In genomic region chr7:19811114-19811513, GRCm38 (mm10) we compare ENCODE assay signal across 9 mouse cellular contexts. TPM values are rescaled to one million over a fixed set of nuclear protein-coding genes. Genes with fewer than 3 reads are reported as not detected.
DNase-seq lines count a peak whose midpoint lies in the region; ATAC-seq and TF ChIP-seq lines count a peak whose summit lies in the region.
"Had no signal": no experiment of that assay in that cellular context is flagged by ENCODE, and none has a peak within 500 bp of the region (broad histone marks: within the 10 kb centered on the region; RNA-seq: fewer than 3 reads in every experiment).

No protein-coding gene starts in this region.

- H3K36me3 ChIP-seq in midbrain, embryonic 13.5 days, result no peaks in the 10 kb centered on the region

- 0 out of 2 replicates have a peak, but pooled peaks have one; percentile 21 for ATAC-seq in midbrain, embryonic 13.5 days
- no peak for ATAC-seq in megakaryocyte, adult 5-6 weeks (ENCODE audit: poor library complexity, severe bottlenecking)

- DNase-seq in gastrocnemius, postnatal 14 days, result peak; percentile 61
- DNase-seq in gastrocnemius, adult 8-10 months (ENCODE audit: low spot score in 2 of 2), result no peak
- peak; percentile 48 for DNase-seq in brain, embryonic 14.5 days (ENCODE audit: low read depth)
- peak; percentile 59 to 69 for DNase-seq in heart, postnatal 10 days
- DNase-seq in kidney, postnatal 36 days, result peak; percentile 79 to 91
- no peak for DNase-seq in right cerebral cortex, postnatal 36 days (ENCODE audit: low spot score in 2 of 2)

- peaks cover 12% of the 10 kb centered on the region for H3K4me1 ChIP-seq in midbrain, embryonic 13.5 days (replicated peaks)

- H3K4me3 ChIP-seq in midbrain, embryonic 13.5 days (replicated peaks), result peak overlapping the region; percentile 25
- H3K4me3 ChIP-seq: megakaryocyte, embryonic 14.5 days had no signal

- WGBS in midbrain, embryonic 13.5 days, result 6% methylated on average over 22 of the region's 22 CpGs

- no peak for TF ChIP-seq CTCF in brain, embryonic 14.5 days (IDR thresholded peaks at IDR 0.05; ENCODE audit: borderline replicate concordance, extremely low read depth, insufficient read depth, insufficient read length)

- no peak overlapping the region for H3K27ac ChIP-seq in midbrain, embryonic 13.5 days

- H3K4me2 ChIP-seq in midbrain, embryonic 13.5 days (replicated peaks), result peak overlapping the region; percentile 47

- H3K9ac ChIP-seq in midbrain, embryonic 13.5 days (replicated peaks), result 0 out of 2 replicates have a peak overlapping the region, but pooled peaks have one; percentile 25

- no peaks in the 10 kb centered on the region for H3K9me3 ChIP-seq in midbrain, embryonic 13.5 days

- H3K27me3 ChIP-seq in midbrain, embryonic 13.5 days, result peaks cover 67% of the 10 kb centered on the region
- H3K27me3 ChIP-seq: megakaryocyte, embryonic 14.5 days had no signal

- intact Hi-C loops in gastrocnemius, postnatal 14 days (cut with DNase I; ENCODE audit: low total_unique reads), result no loop called here
- intact Hi-C loops in heart, postnatal 10 days (cut with DNase I), result no loop called here

- no peak for TF ChIP-seq POLR2A in brain, embryonic 14.5 days (IDR thresholded peaks at IDR 0.05; ENCODE audit: borderline replicate concordance, extremely low read depth, insufficient read depth, insufficient read length, poor library complexity, severe bottlenecking)

RNA-seq across cellular contexts. Expression of gene Bcl3, which starts 11.5 kb away (rescaled TPM):
- total RNA-seq in gastrocnemius, postnatal 14 days (2021), result 1 to 10 TPM; 3.2 to 4.1 TPM
- total RNA-seq in gastrocnemius, adult 8-10 months (2022), result under 1 TPM; 0.58 to 0.62 (median 0.61) TPM
- 0.47 and 0.92 TPM in 2 replicates for polyA plus RNA-seq in brain, embryonic 14.5 days (2012; rRNA removed)
- 1 to 10 TPM; 5.6 to 5.7 TPM for total RNA-seq in heart, postnatal 10 days (2021)
- 0.27 and 0.88 TPM in 2 replicates for polyA plus RNA-seq in midbrain, embryonic 13.5 days (2015; fragmentation: Nextera tagmentation; extraction: Ambion mirVana)
- total RNA-seq in megakaryocyte, adult 5-6 weeks (2015), result 29.2 and 39.1 TPM in 2 replicates
- 9.7 and 17.1 TPM in 2 replicates for total RNA-seq in megakaryocyte, adult 5-6 weeks (2017)

RNA-seq across cellular contexts. Expression of gene Cblc, which starts 14.5 kb away (rescaled TPM):
- total RNA-seq in gastrocnemius, postnatal 14 days (2021), result not detected
- total RNA-seq in gastrocnemius, adult 8-10 months (2022), result not detected
- 0.33 and 0.58 TPM in 2 replicates for polyA plus RNA-seq in brain, embryonic 14.5 days (2012; rRNA removed)
- under 1 TPM in 1 of 2 experiments, not detected in 1; 0.50 TPM for total RNA-seq in heart, postnatal 10 days (2021)
- 0.32 TPM in 1 of 2 replicates, not detected in the other for polyA plus RNA-seq in midbrain, embryonic 13.5 days (2015; fragmentation: Nextera tagmentation; extraction: Ambion mirVana)
- not detected in 2 replicates for total RNA-seq in megakaryocyte, adult 5-6 weeks (2015)
- not detected in 2 replicates for total RNA-seq in megakaryocyte, adult 5-6 weeks (2017)

RNA-seq across cellular contexts. Expression of gene Bcam, which starts 40.3 kb away (rescaled TPM):
- total RNA-seq in gastrocnemius, postnatal 14 days (2021), result 10 to 100 TPM; 48.5 to 51.9 TPM
- total RNA-seq in gastrocnemius, adult 8-10 months (2022), result 10 to 100 TPM; 16.7 to 24.4 (median 18.0) TPM
- 13.8 and 19.5 TPM in 2 replicates for polyA plus RNA-seq in brain, embryonic 14.5 days (2012; rRNA removed)
- 100 to 1,000 TPM; 299 to 317 TPM for total RNA-seq in heart, postnatal 10 days (2021)
- 5.2 and 6.4 TPM in 2 replicates for polyA plus RNA-seq in midbrain, embryonic 13.5 days (2015; fragmentation: Nextera tagmentation; extraction: Ambion mirVana)
- not detected in 2 replicates for total RNA-seq in megakaryocyte, adult 5-6 weeks (2015)
- total RNA-seq in megakaryocyte, adult 5-6 weeks (2017), result 0.29 TPM in 1 of 2 replicates, not detected in the other

RNA-seq across cellular contexts. Expression of gene Gm19345, which starts 40.7 kb away (rescaled TPM):
- not detected for total RNA-seq in gastrocnemius, postnatal 14 days (2021)
- not detected for total RNA-seq in gastrocnemius, adult 8-10 months (2022)
- 17.1 and 18.8 TPM in 2 replicates for polyA plus RNA-seq in brain, embryonic 14.5 days (2012; rRNA removed)
- not detected for total RNA-seq in heart, postnatal 10 days (2021)
- polyA plus RNA-seq in midbrain, embryonic 13.5 days (2015; fragmentation: Nextera tagmentation; extraction: Ambion mirVana), result 5.7 and 6.6 TPM in 2 replicates
- not detected in 2 replicates for total RNA-seq in megakaryocyte, adult 5-6 weeks (2015)
- not detected in 2 replicates for total RNA-seq in megakaryocyte, adult 5-6 weeks (2017)

RNA-seq across cellular contexts. Expression of gene Ceacam16, which starts 50.0 kb away (rescaled TPM):
- under 1 TPM in 1 of 2 experiments, not detected in 1; 0.12 TPM for total RNA-seq in gastrocnemius, postnatal 14 days (2021)
- total RNA-seq in gastrocnemius, adult 8-10 months (2022), result not detected
- polyA plus RNA-seq in brain, embryonic 14.5 days (2012; rRNA removed), result not detected in 2 replicates
- not detected for total RNA-seq in heart, postnatal 10 days (2021)
- polyA plus RNA-seq in midbrain, embryonic 13.5 days (2015; fragmentation: Nextera tagmentation; extraction: Ambion mirVana), result 0.54 and 0.62 TPM in 2 replicates
- 0.47 and 0.75 TPM in 2 replicates for total RNA-seq in megakaryocyte, adult 5-6 weeks (2015)
- total RNA-seq in megakaryocyte, adult 5-6 weeks (2017), result 0.18 and 0.28 TPM in 2 replicates

Comparison
In these comparisons a context has a peak if more than half of its experiments do, and no peak if none do; other contexts are left out.
1. DNase-seq: peak in gastrocnemius, postnatal 14 days (single experiment), brain, embryonic 14.5 days (single experiment), heart, postnatal 10 days (2 of 2) and kidney, postnatal 36 days (2 of 2); none in gastrocnemius, adult 8-10 months (0 of 2) and right cerebral cortex, postnatal 36 days (0 of 2).
2. RNA of gene Bcam, which starts 40.3 kb away (total RNA-seq): 299 to 317 TPM in heart, postnatal 10 days, 48.5 to 51.9 TPM in gastrocnemius, postnatal 14 days and 16.7 to 24.4 TPM in gastrocnemius, adult 8-10 months; 0.29 TPM in megakaryocyte, adult 5-6 weeks; every median in the first group is over 10 times any median in the second.